Mouse (Mus musculus) liver, embryonic 11.5 days (tissue): Measurements from ENCODE around the gene Elf4. TPM values are rescaled to one million over a fixed set of nuclear protein-coding genes. Genes with fewer than 3 reads are reported as not detected.
A peak's percentile ranks its signal among the peaks of the same experiment; 100 is the strongest.
"Not testable (repeated sequence)": the region's sequence is repeated elsewhere in the genome, so short reads cannot be mapped to it uniquely, and the experiment has no call there.

ENCODE experiments used
- ATAC-seq: fragments of 200-750 bp; cut with Nextera tagmentation; replicated peaks from 2 replicates; pipeline ENCODE4 v1.8.0; 2017; ENCODE audit warnings: moderate number of reproducible peaks, mild to moderate bottlenecking, moderate TSS enrichment, moderate library complexity; ENCODE audit not compliant: low FRiP score
- DNase-seq: peaks from one replicate; pipeline ENCODE4 v3.0.0-alpha.2; 2017; ENCODE audit warnings: low spot score
- H3K27ac ChIP-seq: fragments of 300-500 bp; sonication (generic); 2 replicates; pipeline ENCODE4 v1.5.1; 2014; ENCODE audit warnings: mild to moderate bottlenecking, low read depth, low read length, control low read depth
- H3K27me3 ChIP-seq: fragments of 300-500 bp; sonication (generic); replicated peaks from 2 replicates; pipeline ENCODE4 v1.6.1; 2014; ENCODE audit warnings: low read length, mixed read lengths; ENCODE audit not compliant: control insufficient read depth, insufficient read depth
- H3K36me3 ChIP-seq: fragments of 300-500 bp; sonication (generic); 2 replicates; pipeline ENCODE4 v1.6.1; 2014; ENCODE audit warnings: mild to moderate bottlenecking, low read length, moderate library complexity, mixed read lengths; ENCODE audit not compliant: control insufficient read depth, insufficient read depth
- H3K4me1 ChIP-seq: fragments of 300-500 bp; sonication (generic); replicated peaks from 2 replicates; pipeline ENCODE4 v1.6.1; 2014; ENCODE audit warnings: low read length, mixed read lengths; ENCODE audit not compliant: control insufficient read depth, insufficient read depth
- H3K4me2 ChIP-seq: fragments of 300-500 bp; sonication (generic); 2 replicates; pipeline ENCODE4 v1.6.1; 2014; ENCODE audit warnings: mild to moderate bottlenecking, control low read depth, moderate library complexity
- H3K4me3 ChIP-seq: fragments of 300-500 bp; sonication (generic); 2 replicates; pipeline ENCODE4 v1.5.1; 2014; ENCODE audit warnings: low read depth, low read length, control low read depth
- H3K9ac ChIP-seq: fragments of 300-500 bp; sonication (generic); 2 replicates; pipeline ENCODE4 v1.6.1; 2014; ENCODE audit warnings: low read depth, low read length, control low read depth
- H3K9me3 ChIP-seq: fragments of 300-500 bp; sonication (generic); 2 replicates; pipeline ENCODE4 v1.6.1; 2016; ENCODE audit warnings: low read length, inconsistent platforms, mixed read lengths; ENCODE audit not compliant: control insufficient read depth
- WGBS: fragments of 180-500 bp; shearing (Covaris S2); extraction: QIAGEN DNeasy Blood & Tissue Kit; methylation state at CpG from one replicate; pipeline ENCODE4 v1.1.7; 2014; 5-methylcytosine and 5-hydroxymethylcytosine counted together
- polyA plus RNA-seq: library from polyadenylated mRNA; unstranded; fragments of >200 nt; fragmentation: Nextera tagmentation; extraction: Ambion mirVana; gene quantifications from 2 replicates; pipeline ENCODE4 v1.2.1, GENCODE M21; 2014

Elf4 gene
- polyA plus RNA-seq, 1 experiment from 2014 or later, result 7.8 TPM

GRCm38 (mm10) chrX:48449646-48450045 lies 13.3 kb downstream of the Elf4 start:
- Histone ChIP-seq H3K27me3 (peaks cover 12% of the 10 kb centered on the region), H3K4me1 (peaks cover 13% of the 10 kb centered on the region; the same call in 1 of the 2 replicates), H3K4me3 (no peak overlapping the region), H3K27ac (no peak overlapping the region), H3K9me3 (no peaks in the 10 kb centered on the region), H3K4me2 (no peak overlapping the region), H3K36me3 (no peaks in the 10 kb centered on the region), H3K9ac (no peak overlapping the region)
- DNase-seq, result no peak
- ATAC-seq, result no peak
- 37% methylated on average over 10 of the region's 10 CpGs for WGBS

GRCm38 (mm10) chrX:48444677-48445076 lies 18.3 kb downstream of the Elf4 start:
- no peak for DNase-seq
- Histone ChIP-seq H3K4me3 (no peak overlapping the region), H3K4me1 (no peaks in the 10 kb centered on the region; the same call in 1 of the 2 replicates), H3K9me3 (no peaks in the 10 kb centered on the region), H3K9ac (no peak overlapping the region), H3K27ac (no peak overlapping the region), H3K4me2 (no peak overlapping the region), H3K27me3 (no peaks in the 10 kb centered on the region), H3K36me3 (no peaks in the 10 kb centered on the region)
- no peak for ATAC-seq
- WGBS, result 59% methylated on average over 4 of the region's 4 CpGs

DNA sequence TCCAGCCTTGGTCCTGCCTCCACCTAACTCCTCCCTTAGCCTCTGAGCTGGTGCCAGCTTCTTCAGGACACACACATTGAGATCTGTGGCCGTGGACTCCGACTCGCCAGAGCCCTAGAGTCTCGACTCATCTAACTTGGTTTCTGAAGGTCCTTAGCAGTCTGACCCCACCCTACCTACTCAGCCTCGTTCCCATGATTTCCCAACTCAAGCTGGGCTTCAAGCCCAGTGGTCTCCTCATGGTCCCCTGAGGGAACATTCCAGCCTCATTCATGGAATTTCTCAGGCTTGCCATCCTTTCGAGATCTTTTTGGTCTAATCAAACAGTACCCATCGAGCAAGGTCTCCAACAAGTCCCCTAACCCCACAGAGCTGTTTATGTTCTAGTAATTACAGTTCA lies 21.0 kb downstream of the Elf4 start:
- no peak for ATAC-seq
- no peak for DNase-seq
- no peak overlapping the region for H3K27ac ChIP-seq
- H3K9me3 ChIP-seq, result no peaks in the 10 kb centered on the region
- H3K4me1 ChIP-seq, result peaks cover 8% of the 10 kb centered on the region
- no peaks in the 10 kb centered on the region for H3K27me3 ChIP-seq
- 83% methylated on average over 7 of the region's 7 CpGs for WGBS
- no peak overlapping the region for H3K4me3 ChIP-seq
- H3K9ac ChIP-seq, result no peak overlapping the region
- H3K36me3 ChIP-seq, result no peaks in the 10 kb centered on the region
- no peak overlapping the region for H3K4me2 ChIP-seq

- ATAC-seq, result no peak
- 75% methylated on average over 6 of the region's 6 CpGs for WGBS
- Histone ChIP-seq H3K9ac (no peak overlapping the region), H3K27me3 (no peaks in the 10 kb centered on the region), H3K4me3 (no peak overlapping the region), H3K4me1 (peaks cover 8% of the 10 kb centered on the region), H3K9me3 (no peaks in the 10 kb centered on the region), H3K27ac (no peak overlapping the region), H3K4me2 (no peak overlapping the region), H3K36me3 (no peaks in the 10 kb centered on the region)
- DNase-seq, result no peak
Measured at GRCm38 (mm10) chrX:48441548-48441947, 21.4 kb downstream of the Elf4 start.

- 0 out of 2 replicates have a peak, but pooled peaks have one; percentile 36 for ATAC-seq
- no peak overlapping the region for H3K4me2 ChIP-seq
Measured at GRCm38 (mm10) chrX:48439036-48439435, 23.9 kb downstream of the Elf4 start.

GRCm38 (mm10) chrX:48436082-48436481 lies 26.9 kb downstream of the Elf4 start:
- H3K9me3 ChIP-seq, H3K4me3 ChIP-seq, H3K27ac ChIP-seq, H3K9ac ChIP-seq, H3K4me2 ChIP-seq, DNase-seq, ATAC-seq, H3K36me3 ChIP-seq, H3K27me3 ChIP-seq: not testable (repeated sequence)
- 78% methylated on average over 5 of the region's 7 CpGs for WGBS
- peaks cover 25% of the 10 kb centered on the region for H3K4me1 ChIP-seq

More at GRCm38 (mm10) chrX:48439036-48439435, 23.9 kb downstream of the Elf4 start:
- Histone ChIP-seq H3K36me3 (no peaks in the 10 kb centered on the region), H3K27me3 (no peaks in the 10 kb centered on the region), H3K4me3 (no peak overlapping the region), H3K4me1 (peaks cover 15% of the 10 kb centered on the region), H3K9me3 (no peaks in the 10 kb centered on the region), H3K9ac (no peak overlapping the region), H3K27ac (no peak overlapping the region)
- 49% methylated on average over 4 of the region's 4 CpGs for WGBS
- no peak for DNase-seq

DNA sequence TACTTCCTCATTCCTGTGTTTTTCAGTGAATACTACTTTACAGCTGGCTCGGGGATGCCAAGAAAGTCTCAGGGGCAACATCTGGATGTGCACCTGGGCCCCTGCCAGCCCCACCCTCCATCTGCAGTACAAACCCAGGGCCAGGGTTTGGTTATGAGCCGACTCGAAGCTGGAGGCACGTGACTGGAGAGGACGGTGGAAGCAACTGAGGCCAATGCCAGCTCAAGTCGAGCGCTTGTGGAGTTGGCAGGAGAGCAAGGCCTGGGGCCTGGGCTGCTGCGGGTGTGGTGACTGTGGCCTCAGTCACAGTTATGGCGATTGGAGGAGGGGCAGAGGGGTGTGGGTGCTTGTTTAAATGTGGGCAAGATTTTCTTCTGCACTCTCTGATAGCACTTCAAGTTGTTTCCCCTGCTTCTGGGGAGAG lies 27.4 kb downstream of the Elf4 start:
- no peak overlapping the region for H3K9ac ChIP-seq
- no peaks in the 10 kb centered on the region; the same call in 1 of the 2 replicates for H3K27me3 ChIP-seq
- peak; percentile 46 for ATAC-seq
- DNase-seq, result no peak
- no peaks in the 10 kb centered on the region for H3K9me3 ChIP-seq
- H3K4me1 ChIP-seq, result peaks cover 25% of the 10 kb centered on the region
- WGBS, result 50% methylated on average over 9 of the region's 9 CpGs
- no peak overlapping the region for H3K4me3 ChIP-seq
- no peaks in the 10 kb centered on the region for H3K36me3 ChIP-seq
- H3K27ac ChIP-seq, result no peak overlapping the region
- no peak overlapping the region for H3K4me2 ChIP-seq

GRCm38 (mm10) chrX:48434251-48434650 lies 28.7 kb downstream of the Elf4 start:
- ATAC-seq (no peak), DNase-seq (no peak)
- Histone ChIP-seq H3K4me2 (no peak overlapping the region), H3K27me3 (no peaks in the 10 kb centered on the region; the same call in 1 of the 2 replicates), H3K9me3 (no peaks in the 10 kb centered on the region), H3K4me1 (peaks cover 22% of the 10 kb centered on the region), H3K27ac (no peak overlapping the region), H3K36me3 (no peaks in the 10 kb centered on the region), H3K9ac (no peak overlapping the region), H3K4me3 (no peak overlapping the region)
- 79% methylated on average over 1 of the region's 1 CpGs for WGBS

- Histone ChIP-seq H3K4me2 (peak overlapping the region; percentile 44), H3K4me3 (no peak overlapping the region), H3K27me3 (no peaks in the 10 kb centered on the region; the same call in 1 of the 2 replicates), H3K9me3 (no peaks in the 10 kb centered on the region), H3K36me3 (no peaks in the 10 kb centered on the region), H3K9ac (no peak overlapping the region), H3K4me1 (peaks cover 17% of the 10 kb centered on the region), H3K27ac (peak overlapping the region; percentile 32; the same call in 1 of the 2 replicates)
- peak; percentile 63 for ATAC-seq
- 25% methylated on average over 6 of the region's 6 CpGs for WGBS
- no peak for DNase-seq
Measured at GRCm38 (mm10) chrX:48433527-48433899, 29.4 kb downstream of the Elf4 start.
